Mouse (Mus musculus) heart, adult 2 months (tissue): ENCODE data around the gene Drc1.

Source experiments
- CTCF ChIP-seq: fragments of 200-600 bp; IDR thresholded peaks from 2 replicates; pipeline ENCODE4 v1.8.1; 2022; ENCODE audit warnings: antibody characterized with exemption, mild to moderate bottlenecking, moderate library complexity
- POLR2A ChIP-seq: fragments of 200-500 bp; IDR thresholded peaks from 2 replicates; pipeline ENCODE4 v1.6.1; 2011; ENCODE audit warnings: mild to moderate bottlenecking, low read depth, low read length, control low read depth; ENCODE audit not compliant: insufficient read depth

DNA sequence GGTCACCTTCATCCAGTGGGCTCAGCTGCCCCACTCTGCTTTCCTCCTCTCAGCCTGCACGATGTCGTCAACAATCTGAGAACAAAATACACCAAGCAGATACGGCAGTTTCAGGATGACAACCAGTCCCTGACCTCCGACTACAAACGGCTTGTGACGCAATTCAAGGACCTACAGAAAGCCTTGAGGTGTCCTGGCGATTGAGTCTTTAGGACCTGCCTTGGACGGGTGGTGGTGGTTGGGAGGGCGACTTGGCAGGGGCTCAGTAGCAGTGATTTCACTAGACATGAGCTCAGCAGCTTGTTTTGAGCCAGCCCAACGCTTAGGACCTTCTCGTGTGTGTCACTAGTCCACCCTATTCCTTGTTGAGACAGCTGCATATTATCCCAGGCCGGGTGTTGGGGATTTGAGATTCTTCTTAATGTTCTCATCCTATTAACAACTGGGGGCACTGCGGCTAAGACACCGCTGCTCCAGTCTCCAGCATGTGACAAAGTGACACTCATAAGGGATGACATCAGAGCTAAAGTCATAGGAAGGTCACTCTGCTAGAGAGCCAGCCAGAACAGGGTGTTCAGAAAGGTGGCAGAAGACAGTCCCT lies 74.5 kb downstream of the Drc1 start:
- TF ChIP-seq CTCF (no peak), POLR2A (no peak)
